Mouse (Mus musculus) kidney, embryonic 16.5 days (tissue): ENCODE measurements around the gene Tango2. TPM values are rescaled to one million over a fixed set of nuclear protein-coding genes. Genes with fewer than 3 reads are reported as not detected.

Experiments used
- ATAC-seq: fragments of 200-750 bp; cut with Nextera tagmentation; 2 replicates; pipeline ENCODE4 v1.8.0; 2017; ENCODE audit warnings: moderate TSS enrichment; ENCODE audit not compliant: low FRiP score, low TSS enrichment
- H3K27ac ChIP-seq: fragments of 300-500 bp; sonication (generic); 2 replicates; pipeline ENCODE4 v1.5.1; 2014; ENCODE audit warnings: low read length
- H3K27me3 ChIP-seq: fragments of 300-500 bp; sonication (generic); 2 replicates; pipeline ENCODE4 v1.6.1; 2014; ENCODE audit warnings: low read length, control low read depth, mixed read lengths; ENCODE audit not compliant: insufficient read depth
- H3K36me3 ChIP-seq: fragments of 300-500 bp; sonication (generic); 2 replicates; pipeline ENCODE4 v1.6.1; 2014; ENCODE audit warnings: low read length, control low read depth, mixed read lengths; ENCODE audit not compliant: insufficient read depth
- H3K4me1 ChIP-seq: fragments of 300-500 bp; sonication (generic); 2 replicates; pipeline ENCODE4 v1.6.1; 2014; ENCODE audit warnings: low read length, control low read depth, mixed read lengths; ENCODE audit not compliant: insufficient read depth
- H3K4me2 ChIP-seq: fragments of 300-500 bp; sonication (generic); replicated peaks from 2 replicates; pipeline ENCODE4 v1.6.1; 2014; ENCODE audit warnings: low read depth, low read length
- H3K4me3 ChIP-seq: fragments of 300-500 bp; sonication (generic); 2 replicates; pipeline ENCODE4 v1.5.1; 2014; ENCODE audit warnings: mild to moderate bottlenecking, low read length
- H3K9ac ChIP-seq: fragments of 300-500 bp; sonication (generic); replicated peaks from 2 replicates; pipeline ENCODE4 v1.6.1; 2014; ENCODE audit warnings: low read length
- H3K9me3 ChIP-seq: fragments of 300-500 bp; sonication (generic); 2 replicates; pipeline ENCODE4 v1.6.1; 2016; ENCODE audit warnings: low read length, control low read depth
- WGBS: fragments of 180-500 bp; shearing (Covaris S2); extraction: QIAGEN DNeasy Blood & Tissue Kit; methylation state at CpG from one replicate; pipeline ENCODE4 v1.1.7; 2014; 5-methylcytosine and 5-hydroxymethylcytosine counted together
- polyA plus RNA-seq: library from polyadenylated mRNA; unstranded; fragments of >200 nt; fragmentation: Nextera tagmentation; extraction: Ambion mirVana; gene quantifications from 2 replicates; pipeline ENCODE4 v1.2.1, GENCODE M21; 2015

The Tango2 gene
- polyA plus RNA-seq, 1 experiment from 2014 or later = 31.0 TPM

DNA sequence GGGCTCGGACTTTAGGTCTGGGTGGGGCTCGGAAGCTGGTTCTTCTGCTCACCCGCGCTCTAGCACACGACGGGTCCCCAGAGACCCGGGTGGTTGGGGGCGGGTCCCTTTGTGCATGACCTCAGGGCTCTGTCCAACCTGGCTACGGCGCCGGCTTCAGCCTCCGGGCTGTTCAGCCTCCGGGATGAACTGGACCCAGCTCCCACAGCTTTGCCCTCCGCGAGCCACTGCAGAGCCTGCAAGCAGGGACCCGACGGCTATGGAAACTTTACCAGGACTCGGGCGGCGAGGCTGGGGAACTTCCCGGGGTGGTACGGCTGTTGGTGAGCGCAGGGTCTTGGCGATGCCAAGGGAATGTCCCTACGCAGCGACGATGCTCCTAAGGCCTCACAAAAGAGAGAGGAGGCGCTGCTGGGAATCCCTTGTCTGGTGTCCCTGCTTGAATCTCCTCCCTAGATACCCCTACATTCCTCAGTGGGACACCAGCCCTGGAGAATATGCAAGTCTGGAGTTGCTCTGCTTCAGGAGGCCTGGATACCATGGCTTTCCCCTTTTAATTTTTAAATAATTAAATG is 785 bp upstream of the Tango2 start:
- no peak overlapping the region for H3K27ac ChIP-seq
- ATAC-seq = no peak; the same call in 1 of the 2 replicates
- H3K9ac ChIP-seq = peak overlapping the region; percentile 81
- WGBS = 1% methylated on average over 27 of the region's 28 CpGs
- H3K4me2 ChIP-seq = peak overlapping the region; percentile 98
- peak overlapping the region; percentile 75 for H3K4me3 ChIP-seq
- H3K4me1 ChIP-seq = peaks cover 6% of the 10 kb centered on the region; the same call in 1 of the 2 replicates
- H3K36me3 ChIP-seq = no peaks in the 10 kb centered on the region
- H3K27me3 ChIP-seq = peaks cover 24% of the 10 kb centered on the region
- H3K9me3 ChIP-seq = no peaks in the 10 kb centered on the region

DNA sequence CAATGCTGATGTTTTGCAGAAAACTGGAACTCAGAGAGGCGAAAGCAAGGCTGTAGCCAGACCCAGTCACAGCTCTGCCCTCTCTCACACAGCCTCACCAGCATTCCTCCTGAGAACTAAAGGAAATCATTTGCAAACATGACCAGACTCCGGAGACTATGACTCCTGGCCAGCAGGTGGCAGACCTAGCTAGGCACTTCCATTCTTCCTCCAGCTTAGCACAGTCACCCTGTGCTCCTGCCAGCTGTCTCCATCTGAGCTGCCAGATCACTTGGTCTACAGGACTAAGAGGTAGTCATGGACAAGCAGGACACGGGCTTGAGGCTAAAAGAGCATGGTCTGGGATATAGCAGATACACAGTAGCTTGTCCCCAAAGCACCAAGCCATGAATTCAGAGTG is 2.7 kb downstream of the Tango2 start:
- H3K4me3 ChIP-seq = no peak overlapping the region
- H3K4me1 ChIP-seq = peaks cover 12% of the 10 kb centered on the region
- peaks cover 21% of the 10 kb centered on the region for H3K27me3 ChIP-seq
- H3K9me3 ChIP-seq = no peaks in the 10 kb centered on the region
- H3K9ac ChIP-seq = no peak overlapping the region
- no peak overlapping the region for H3K27ac ChIP-seq
- no peaks in the 10 kb centered on the region for H3K36me3 ChIP-seq
- ATAC-seq = peak; percentile 13
- 1% methylated on average over 3 of the region's 3 CpGs for WGBS
- no peak overlapping the region for H3K4me2 ChIP-seq

DNA sequence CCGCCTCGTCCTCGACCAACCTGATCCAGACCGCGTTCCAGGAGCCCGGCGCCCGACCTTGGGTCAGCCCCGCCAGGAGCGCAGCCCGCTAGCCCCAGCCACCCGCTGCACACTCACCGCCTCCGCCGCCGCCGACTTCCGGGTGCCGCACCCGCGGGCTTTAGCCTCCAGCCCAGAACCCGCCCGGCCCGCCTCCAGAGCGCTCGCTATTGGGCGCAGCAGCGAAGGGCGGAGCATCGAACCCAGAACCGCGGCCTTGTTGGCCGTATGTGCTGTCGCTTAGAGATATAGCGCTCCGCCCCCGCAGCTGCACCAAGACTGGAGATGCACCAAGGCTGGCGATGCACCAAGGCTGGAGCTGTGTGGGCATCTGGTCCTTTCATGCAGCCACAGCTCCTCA is 4.1 kb downstream of the Tango2 start:
- no peaks in the 10 kb centered on the region for H3K36me3 ChIP-seq
- no peak overlapping the region for H3K27ac ChIP-seq
- peak overlapping the region; percentile 85 for H3K4me2 ChIP-seq
- under 1% methylated on average over 38 of the region's 38 CpGs for WGBS
- peaks cover 10% of the 10 kb centered on the region for H3K4me1 ChIP-seq
- H3K9me3 ChIP-seq = no peaks in the 10 kb centered on the region
- peak; percentile 91 for ATAC-seq
- peak overlapping the region; percentile 72 for H3K9ac ChIP-seq
- peaks cover 9% of the 10 kb centered on the region for H3K27me3 ChIP-seq
- peak overlapping the region; percentile 61 for H3K4me3 ChIP-seq

DNA sequence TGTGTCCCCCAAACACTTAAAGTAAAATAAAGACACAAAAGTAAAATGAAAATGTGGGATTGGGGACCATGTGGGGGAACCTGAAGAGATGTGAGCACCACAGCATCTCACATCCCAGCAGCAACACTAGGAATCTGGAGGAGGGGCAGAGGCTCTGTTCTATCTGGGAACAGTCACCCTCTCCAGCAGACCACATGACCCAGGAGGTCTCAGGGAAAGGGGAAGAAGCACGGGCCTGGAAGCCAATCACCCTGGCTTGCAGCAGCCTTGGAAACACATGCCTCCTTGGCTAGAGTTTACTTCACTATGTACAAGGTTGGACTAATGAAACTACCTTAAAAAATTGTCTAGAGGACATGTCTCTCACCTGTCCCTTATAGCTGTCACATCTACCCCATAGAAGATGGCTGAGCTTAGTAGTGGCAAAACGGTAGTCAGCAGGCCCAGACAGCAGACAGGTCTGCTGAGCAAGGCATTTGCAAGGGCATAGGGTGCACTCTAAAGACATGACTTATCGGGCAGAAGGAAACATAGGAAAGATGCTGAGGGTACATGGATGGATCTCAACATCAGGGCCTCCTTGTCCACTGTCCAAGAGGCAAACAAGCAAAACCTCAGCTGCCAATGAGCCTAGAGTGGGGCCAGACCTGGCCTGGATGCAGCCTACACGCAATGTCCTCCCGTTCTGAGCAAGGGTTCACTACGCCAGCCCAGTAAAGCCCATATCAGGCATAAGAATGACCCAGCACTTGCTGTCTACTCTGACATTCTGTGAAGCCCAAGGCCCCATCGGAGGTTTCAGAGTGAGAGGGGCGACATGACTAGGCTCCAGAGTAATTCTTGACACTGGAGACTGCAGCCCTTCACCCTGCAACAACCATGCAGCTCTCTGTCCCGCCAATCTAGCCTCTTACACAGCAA is 5.0 kb downstream of the Tango2 start:
- ATAC-seq = no peak
- H3K4me1 ChIP-seq = peaks cover 6% of the 10 kb centered on the region
- no peak overlapping the region for H3K27ac ChIP-seq

DNA sequence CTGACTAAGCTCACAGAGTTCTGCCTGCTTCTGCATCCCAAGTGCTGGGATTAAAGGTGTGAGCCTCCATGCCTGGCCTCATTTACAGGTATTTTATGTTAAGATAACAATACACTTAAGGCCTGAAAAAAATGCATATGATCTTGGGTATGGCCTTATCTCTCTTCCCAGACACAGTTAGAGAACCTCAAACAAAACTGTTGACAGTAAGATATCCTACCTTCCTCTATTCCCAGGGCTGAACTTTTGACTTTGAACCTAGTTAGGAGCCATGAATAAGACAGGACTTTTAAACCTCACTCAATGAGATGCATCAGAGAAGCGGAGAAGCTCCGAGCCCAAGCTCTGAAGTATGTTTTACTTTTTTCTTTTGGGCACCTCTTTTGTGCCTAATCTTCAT is 5.8 kb downstream of the Tango2 start:
- no peak for ATAC-seq

More for the DNA sequence above, 5.0 kb downstream of the Tango2 start:
- Histone ChIP-seq H3K27me3 (peaks cover 9% of the 10 kb centered on the region), H3K4me2 (peak overlapping the region; percentile 85), H3K9ac (peak overlapping the region; percentile 72), H3K36me3 (no peaks in the 10 kb centered on the region), H3K9me3 (no peaks in the 10 kb centered on the region), H3K4me3 (peak overlapping the region; percentile 61)
- WGBS = 40% methylated on average over 9 of the region's 9 CpGs

DNA sequence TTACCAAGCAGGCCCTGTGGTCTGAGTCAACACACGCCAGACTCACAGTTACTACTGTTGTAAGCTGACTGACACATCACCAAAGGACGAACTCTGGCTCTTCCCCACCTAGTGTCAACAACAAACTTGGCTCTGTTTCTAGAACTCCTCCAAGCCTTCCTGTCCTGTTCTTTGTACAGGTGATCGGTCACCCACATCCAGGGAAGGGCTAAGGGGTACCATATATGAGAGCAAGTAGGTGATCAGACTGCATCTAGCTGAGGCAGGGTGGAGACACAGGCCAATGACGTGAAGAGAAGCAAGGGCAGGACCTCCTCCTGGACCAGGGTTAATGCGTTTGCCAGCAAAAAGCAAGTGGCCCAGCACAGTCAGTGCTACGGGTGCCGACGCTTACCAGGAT is 6.3 kb downstream of the Tango2 start:
- WGBS = 81% methylated on average over 8 of the region's 8 CpGs
- ATAC-seq = no peak
- no peak overlapping the region for H3K4me3 ChIP-seq
- H3K27ac ChIP-seq = no peak overlapping the region
- H3K9me3 ChIP-seq = no peaks in the 10 kb centered on the region
- no peak overlapping the region for H3K9ac ChIP-seq
- H3K4me1 ChIP-seq = peaks cover 6% of the 10 kb centered on the region
- no peaks in the 10 kb centered on the region for H3K36me3 ChIP-seq
- no peaks in the 10 kb centered on the region for H3K27me3 ChIP-seq
- H3K4me2 ChIP-seq = no peak overlapping the region

More for the DNA sequence above, 5.8 kb downstream of the Tango2 start:
- H3K27me3 ChIP-seq = peaks cover 4% of the 10 kb centered on the region
- H3K4me1 ChIP-seq = peaks cover 6% of the 10 kb centered on the region
- no peak overlapping the region for H3K9ac ChIP-seq
- H3K27ac ChIP-seq = no peak overlapping the region
- H3K4me2 ChIP-seq = no peak overlapping the region
- 86% methylated on average over 2 of the region's 2 CpGs for WGBS
- H3K4me3 ChIP-seq = no peak overlapping the region
- H3K9me3 ChIP-seq = no peaks in the 10 kb centered on the region
- H3K36me3 ChIP-seq = no peaks in the 10 kb centered on the region

DNA sequence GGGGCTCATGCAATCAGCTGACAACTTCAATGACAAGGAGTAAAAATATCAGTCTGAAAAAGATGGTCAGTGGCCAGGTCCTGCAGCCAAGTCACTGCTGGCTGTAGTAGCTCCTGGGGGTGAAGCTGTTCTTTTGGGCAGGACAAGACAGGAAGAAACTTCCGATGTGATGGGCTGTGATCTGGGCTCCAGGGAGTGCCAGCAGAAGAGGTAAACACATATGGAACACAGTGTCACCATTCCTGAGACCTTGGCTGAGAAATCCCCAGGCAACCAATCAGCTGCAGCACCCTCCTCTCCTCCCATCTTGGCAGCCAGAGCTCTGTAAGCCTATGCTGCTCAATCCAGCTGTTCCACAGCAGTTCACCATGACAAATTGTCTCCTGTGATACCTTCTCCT is 8.0 kb downstream of the Tango2 start:
- Histone ChIP-seq H3K9ac (no peak overlapping the region), H3K4me3 (no peak overlapping the region), H3K4me2 (no peak overlapping the region), H3K36me3 (no peaks in the 10 kb centered on the region), H3K27ac (no peak overlapping the region), H3K9me3 (no peaks in the 10 kb centered on the region), H3K27me3 (no peaks in the 10 kb centered on the region), H3K4me1 (peaks cover 6% of the 10 kb centered on the region)
- no peak for ATAC-seq
- WGBS = 29% methylated on average over 1 of the region's 1 CpGs

DNA sequence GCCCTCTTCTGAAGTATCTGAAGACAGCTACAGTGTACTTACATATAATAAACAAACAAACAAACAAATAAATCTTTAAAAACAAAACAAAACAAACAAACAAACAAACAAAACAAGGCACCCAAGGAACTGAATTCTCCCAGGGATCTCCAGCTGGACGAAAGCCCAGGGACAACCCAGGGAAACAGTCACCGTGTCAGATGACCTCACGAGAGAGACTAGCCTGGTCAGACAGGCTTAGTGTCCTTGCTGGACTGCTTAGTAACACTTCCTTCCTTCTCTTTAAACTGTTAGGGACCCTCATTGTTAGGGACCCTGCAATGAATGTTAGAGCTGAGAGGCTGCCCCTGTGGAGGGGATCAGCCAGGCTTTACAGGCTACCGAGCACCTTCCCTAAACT is 10.6 kb downstream of the Tango2 start:
- Histone ChIP-seq H3K9me3 (no peaks in the 10 kb centered on the region), H3K27me3 (no peaks in the 10 kb centered on the region), H3K36me3 (no peaks in the 10 kb centered on the region), H3K9ac (no peak overlapping the region), H3K4me2 (no peak overlapping the region), H3K27ac (no peak overlapping the region), H3K4me3 (no peak overlapping the region), H3K4me1 (no peaks in the 10 kb centered on the region)
- WGBS = 79% methylated on average over 4 of the region's 4 CpGs
- ATAC-seq = no peak

DNA sequence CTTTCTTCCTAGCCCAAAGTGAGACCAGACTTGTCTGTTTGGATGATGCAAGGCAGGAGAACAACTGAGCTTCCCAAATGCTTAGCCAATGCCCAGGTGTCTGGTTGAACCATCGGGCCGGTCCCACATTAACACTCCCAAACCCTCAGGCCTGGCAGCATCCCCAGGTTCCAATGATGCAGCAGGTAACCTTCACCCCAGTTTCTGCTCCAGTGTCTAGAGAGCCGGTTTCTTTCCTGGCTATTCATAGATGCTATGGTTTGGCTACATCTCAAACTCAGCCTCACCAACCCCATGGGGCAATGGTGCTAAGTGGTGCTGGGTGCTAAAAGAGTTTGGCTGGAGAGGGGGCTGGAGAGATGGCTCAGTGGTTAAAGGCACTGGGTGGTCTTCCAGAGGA is 11.9 kb downstream of the Tango2 start:
- Histone ChIP-seq H3K27ac (no peak overlapping the region), H3K9ac (no peak overlapping the region), H3K9me3 (no peaks in the 10 kb centered on the region), H3K4me3 (no peak overlapping the region), H3K27me3 (no peaks in the 10 kb centered on the region), H3K4me2 (no peak overlapping the region), H3K36me3 (no peaks in the 10 kb centered on the region), H3K4me1 (no peaks in the 10 kb centered on the region)
- ATAC-seq = no peak
- 93% methylated on average over 3 of the region's 3 CpGs for WGBS

DNA sequence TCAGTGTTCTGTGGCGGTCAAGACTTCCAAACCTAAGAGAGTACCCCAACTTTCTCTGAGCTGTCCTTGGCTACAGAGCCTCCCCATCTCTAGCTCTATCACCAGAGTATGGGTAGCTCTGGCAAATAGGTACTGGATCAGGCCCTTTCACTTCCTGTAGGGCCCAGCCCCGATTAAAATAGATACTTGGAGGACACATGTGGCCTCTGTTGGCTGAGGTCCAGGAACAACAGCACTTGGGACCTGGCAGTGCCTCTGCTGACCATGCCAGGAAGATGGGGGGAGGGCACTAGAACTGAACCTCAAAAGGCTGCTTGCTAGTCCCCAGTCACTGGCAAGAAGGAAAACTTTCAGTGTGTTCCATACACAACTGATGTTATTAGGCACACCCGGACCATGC is 13.9 kb downstream of the Tango2 start:
- Histone ChIP-seq H3K9me3 (no peaks in the 10 kb centered on the region), H3K27ac (no peak overlapping the region), H3K27me3 (no peaks in the 10 kb centered on the region), H3K4me2 (no peak overlapping the region), H3K36me3 (no peaks in the 10 kb centered on the region), H3K4me1 (no peaks in the 10 kb centered on the region), H3K4me3 (no peak overlapping the region), H3K9ac (no peak overlapping the region)
- WGBS = 78% methylated on average over 3 of the region's 3 CpGs
- 0 out of 2 replicates have a peak, but pooled peaks have one; percentile 31 for ATAC-seq
